Mouse (Mus musculus): ENCODE measurements around the gene Epb41l4b.

Gene Epb41l4b

DNA sequence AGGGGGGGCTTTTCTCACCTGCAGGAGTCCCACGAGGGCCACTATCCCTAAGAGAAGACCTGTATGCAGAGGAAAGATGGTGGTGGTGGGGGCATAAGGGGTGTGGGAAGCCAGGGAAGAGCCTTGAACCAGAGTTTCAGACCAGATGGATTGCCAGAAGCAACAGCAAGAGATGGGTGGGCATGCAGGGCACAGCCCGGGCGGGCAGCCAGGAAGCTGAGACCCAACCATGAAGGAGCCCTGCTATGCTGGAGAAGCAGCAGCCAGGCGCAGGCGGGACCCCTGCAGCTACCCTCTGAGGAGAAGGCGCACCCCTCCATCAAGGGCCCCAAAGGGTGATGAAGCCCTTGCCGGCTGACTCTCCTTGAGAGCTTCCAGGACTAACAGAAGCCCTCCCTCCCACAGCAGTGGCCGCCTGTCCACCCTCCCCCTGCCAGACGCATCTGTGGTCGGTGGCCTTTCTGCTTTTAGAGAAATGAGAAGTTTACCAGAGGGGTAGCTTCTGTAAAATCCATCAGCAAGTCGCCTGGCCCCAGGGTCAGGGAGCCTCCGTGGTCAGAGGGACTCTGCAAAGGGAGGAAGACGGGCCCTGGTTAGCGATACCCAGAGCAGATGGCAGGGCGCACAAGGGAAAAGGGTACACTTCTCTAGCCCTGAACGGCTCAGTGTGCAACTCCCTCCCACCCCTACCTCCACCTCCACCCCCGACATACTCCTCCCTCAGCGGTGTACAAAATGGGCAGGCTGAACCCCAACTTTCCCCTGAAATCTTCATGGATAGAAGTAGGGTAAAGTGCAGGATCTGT, 126.7 kb downstream of the Epb41l4b start:
- in situ Hi-C loops (cut with MboI; ENCODE audit: low sequenced_read_pairs) = no loop called here

DNA sequence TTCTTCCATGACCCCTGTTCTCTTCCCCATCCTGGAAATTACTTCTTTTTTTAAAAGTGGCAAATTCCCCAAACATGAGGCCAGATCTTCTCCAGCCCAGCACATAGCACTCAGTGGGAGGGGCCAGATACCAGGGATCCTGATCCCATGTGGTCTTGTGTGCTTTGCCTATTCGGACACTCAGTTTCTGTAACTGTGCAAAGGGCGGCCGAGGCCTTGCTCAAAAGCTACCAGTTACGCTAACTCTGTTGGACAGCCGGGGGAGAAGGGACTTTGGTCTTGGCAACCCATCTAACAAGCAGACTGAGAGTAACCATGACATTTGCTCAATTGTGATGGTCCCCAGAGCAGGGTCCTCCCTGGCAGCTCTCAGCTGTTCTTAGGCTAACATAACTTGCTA, 128.2 kb downstream of the Epb41l4b start:
- in situ Hi-C loops (cut with MboI; ENCODE audit: low sequenced_read_pairs) = no loop called here

DNA sequence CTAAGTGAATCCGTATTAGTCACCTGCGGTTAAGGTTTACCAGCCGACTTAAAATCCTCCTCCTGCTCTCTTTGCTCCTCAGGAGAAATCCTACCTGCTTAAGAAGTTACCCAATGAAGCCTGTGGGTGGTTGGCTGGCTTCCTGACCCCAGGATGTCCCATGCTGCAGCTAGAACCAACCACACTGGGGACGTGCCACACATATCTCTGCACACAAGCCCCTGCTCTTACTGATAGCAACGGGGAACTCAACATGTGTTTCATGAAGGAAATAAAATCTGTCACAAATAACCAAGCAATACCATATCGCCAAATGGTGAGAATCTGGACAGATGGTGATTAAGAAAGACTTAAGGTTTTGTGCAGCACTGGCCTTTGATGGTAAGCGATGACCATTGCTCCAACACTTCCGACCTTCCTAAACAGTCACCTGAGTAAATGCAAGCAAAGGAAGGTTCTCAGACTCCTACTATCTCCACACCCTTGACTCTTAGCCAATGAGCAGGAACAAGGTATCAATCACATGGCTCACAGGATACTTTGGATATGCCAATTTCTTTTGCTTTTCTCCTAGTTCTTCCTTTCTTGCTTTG, 131.7 kb downstream of the Epb41l4b start:
- in situ Hi-C loops (cut with MboI; ENCODE audit: low sequenced_read_pairs) = no loop called here

DNA sequence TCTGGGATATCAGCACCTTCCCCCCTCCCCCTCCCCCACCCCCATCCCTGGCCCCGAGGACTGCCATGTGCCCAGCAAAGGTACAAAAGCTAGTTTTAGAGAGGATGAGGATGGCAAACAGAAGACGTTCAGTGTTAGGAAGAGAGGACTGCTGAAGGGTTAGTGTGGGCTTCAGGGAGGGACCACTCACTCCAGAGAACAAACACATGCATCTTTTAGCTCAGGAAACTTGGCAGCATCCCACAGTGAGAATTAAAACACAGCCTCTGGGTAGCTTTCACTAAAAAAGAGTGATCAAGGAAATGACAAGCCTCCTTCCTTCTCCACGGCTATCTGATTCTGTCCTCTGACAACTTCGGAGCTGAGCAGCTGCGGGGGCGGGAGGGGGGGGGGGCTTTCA, 132.3 kb downstream of the Epb41l4b start:
- in situ Hi-C loops (cut with MboI; ENCODE audit: low sequenced_read_pairs) = no loop called here

DNA sequence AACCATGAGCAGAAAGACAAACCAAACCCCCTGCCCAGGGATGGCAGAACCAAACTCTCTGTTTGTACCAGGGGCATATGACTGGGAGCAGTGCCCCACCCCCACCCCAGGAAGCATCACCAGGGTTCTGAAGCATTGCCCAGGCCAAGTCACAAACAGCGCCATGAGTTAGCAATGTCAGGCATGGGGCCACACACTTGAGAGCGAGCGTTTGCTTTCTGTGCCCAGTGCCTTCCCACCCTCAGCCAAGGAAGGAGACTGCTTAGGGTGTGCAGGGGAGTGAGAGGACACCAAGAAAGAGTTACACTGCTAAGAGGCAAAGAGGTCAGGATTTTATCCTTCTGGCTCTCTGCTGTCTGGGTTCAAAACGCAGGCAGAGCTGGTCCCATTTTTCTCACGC, 132.8 kb downstream of the Epb41l4b start:
- in situ Hi-C loops (cut with MboI; ENCODE audit: low sequenced_read_pairs) = no loop called here

DNA sequence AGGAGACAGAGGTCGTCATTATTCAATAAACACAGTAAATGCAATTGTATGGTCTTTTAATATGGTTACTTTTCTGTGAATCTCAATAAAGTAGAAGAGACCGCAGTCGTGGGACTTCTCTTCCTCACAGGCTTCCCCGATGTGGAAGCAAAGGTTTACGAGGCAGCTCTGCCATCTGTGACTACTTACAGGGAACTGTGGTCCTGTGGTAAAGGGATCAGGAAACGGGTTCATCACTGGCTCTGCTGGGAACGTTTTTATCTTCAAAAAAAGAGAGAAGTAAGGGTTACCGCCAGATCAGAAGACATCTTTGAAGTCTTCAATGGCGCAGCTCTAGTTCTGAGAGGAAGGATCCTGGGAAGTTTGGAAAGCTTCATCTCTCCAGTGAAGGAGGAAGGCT, 135.5 kb downstream of the Epb41l4b start:
- in situ Hi-C loops (cut with MboI; ENCODE audit: low sequenced_read_pairs) = no loop called here

DNA sequence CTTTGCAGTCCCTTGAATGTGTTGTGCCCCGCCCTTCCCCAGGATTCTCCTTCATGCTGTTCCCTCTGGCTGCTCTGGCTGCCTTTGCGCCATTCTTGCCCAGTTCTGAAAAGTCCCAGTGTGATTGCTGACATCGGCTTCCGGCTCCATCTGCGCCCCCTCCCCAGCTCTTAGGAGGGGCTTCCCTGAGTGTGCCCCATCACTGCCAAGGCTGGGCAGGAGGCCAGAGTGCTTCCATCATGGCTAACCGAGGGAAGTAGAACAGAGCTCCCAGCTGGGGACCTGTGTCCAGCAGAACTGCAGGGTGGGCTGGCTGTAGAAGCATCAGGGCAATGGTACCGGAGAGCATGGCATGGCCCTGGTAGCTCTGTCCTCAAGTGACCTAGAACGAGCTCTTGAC, 138.2 kb downstream of the Epb41l4b start:
- in situ Hi-C loops (cut with MboI; ENCODE audit: low sequenced_read_pairs) = no loop called here

DNA sequence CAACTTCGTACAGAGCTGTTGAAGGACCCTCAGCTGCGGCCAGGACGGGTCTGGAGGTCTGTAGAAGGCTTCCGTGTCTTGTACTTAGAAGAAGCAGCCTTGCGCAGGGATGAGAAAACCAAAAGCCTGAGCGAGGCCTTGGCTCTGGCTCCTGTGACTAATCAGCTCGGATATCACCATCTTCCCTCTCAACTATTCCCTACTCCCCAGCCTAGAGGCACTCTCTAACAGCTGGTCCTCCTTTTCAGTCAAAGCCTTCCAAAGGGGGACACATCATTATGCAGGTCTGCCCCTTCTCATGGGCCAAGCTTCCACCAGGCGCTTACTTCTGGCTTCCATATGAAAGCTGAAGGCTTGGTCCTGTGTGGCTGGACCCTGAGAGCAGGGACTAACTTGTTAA, 139.4 kb downstream of the Epb41l4b start:
- in situ Hi-C loops (cut with MboI; ENCODE audit: low sequenced_read_pairs) = no loop called here

DNA sequence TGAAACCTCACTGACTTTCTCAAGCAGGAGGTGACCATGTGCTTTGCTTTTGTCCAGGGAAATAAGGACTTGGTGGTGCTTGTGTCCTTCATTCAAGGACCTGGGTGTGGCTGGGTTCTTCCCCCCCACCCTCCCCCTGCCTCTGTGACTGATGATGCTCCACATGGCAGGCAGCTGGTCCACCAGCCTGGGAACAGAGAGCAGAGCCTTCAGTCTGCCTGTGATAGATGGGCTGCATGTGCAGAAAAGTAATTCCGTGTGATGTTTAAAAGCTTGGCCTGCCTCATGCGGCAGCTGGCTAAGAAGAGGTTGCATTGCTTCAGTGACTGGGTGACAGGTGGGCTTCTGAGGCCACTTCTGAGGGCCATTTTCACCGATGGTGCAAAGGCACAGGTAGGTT, 140.5 kb downstream of the Epb41l4b start:
- in situ Hi-C loops (cut with MboI; ENCODE audit: low sequenced_read_pairs) = no loop called here

DNA sequence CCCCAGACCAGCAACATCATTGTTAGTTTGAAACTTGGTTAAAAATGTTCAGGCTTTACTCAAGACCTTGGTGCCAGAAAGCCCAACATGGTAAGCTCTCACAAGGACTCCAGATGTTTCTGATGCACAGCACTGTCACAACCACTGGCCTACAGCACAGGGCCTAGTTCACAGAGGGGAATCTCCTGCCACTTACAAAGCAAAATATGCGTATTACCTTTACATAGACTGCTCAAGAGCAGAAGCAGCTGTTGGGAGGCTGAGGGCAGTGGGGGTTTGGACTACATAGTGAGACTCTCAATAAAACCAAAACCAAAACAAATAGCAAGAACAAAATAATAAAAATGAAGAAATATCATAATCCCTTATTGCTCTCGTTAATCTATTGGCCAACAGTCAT, 141.8 kb downstream of the Epb41l4b start:
- in situ Hi-C loops (cut with MboI; ENCODE audit: low sequenced_read_pairs) = no loop called here

DNA sequence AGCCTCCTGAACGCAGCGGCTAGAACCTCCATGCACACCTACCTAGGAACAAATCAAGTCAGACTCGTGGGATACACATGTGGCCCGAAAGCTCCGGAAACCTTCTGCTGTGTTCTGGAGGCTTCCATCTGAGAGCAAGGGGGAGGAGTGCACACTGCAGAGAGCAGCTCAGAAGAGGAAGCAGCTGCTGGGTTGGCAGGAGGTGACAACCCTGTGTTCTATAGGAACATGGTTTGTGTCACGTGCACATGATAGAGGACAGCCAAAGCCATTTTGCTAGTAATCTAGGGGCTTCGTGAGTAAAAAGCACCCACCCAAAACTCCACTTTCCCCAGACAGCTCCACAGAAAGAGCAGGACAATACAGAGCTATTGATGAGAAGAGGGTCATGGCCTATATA, 149.9 kb downstream of the Epb41l4b start:
- in situ Hi-C loops (cut with MboI; ENCODE audit: low sequenced_read_pairs) = no loop called here

DNA sequence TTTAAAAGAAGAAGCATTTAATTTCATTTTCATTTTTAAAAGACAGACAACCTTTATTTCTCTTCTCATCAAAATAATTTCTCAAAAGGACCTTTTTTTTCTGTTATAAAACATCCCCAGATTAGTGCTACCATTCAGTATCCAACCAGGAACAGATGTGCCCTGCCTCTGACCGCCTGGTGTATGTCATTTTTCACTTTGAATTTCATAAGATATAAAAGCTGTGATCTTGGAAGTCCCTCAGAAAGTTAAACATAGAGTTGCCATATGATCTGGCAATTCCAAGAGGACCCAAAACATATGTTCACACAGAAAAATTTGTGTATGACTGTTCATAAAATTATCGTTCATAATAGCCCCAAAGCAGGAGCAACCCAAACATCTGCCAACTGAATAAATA, 151.3 kb downstream of the Epb41l4b start:
- in situ Hi-C loops (cut with MboI; ENCODE audit: low sequenced_read_pairs) = no loop called here

DNA sequence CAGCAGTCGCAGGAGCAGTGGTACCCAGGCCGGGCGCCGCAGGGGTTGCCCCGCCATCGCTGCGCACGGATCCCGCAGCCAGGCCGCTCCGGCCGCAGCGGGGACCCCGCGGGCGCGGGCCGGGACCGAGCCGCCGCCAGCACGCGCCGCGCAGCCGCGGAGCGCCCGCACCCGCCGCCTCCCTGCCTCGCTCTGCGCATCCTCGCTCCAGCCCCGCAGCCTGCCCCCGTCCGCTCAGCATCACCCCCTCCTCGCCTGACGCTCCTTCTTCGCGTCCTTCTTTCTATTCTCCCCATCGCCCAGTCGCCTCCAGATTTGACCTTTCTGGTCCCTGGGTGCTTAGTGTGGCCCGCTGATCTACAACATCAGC, 153.0 kb downstream of the Epb41l4b start, which contains the start of gene Frrs1l:
Gene Frrs1l (minus strand): TSS at position 177 of the 370 bp plus-strand sequence.
- in situ Hi-C loops (cut with MboI; ENCODE audit: low sequenced_read_pairs) = no loop called here

DNA sequence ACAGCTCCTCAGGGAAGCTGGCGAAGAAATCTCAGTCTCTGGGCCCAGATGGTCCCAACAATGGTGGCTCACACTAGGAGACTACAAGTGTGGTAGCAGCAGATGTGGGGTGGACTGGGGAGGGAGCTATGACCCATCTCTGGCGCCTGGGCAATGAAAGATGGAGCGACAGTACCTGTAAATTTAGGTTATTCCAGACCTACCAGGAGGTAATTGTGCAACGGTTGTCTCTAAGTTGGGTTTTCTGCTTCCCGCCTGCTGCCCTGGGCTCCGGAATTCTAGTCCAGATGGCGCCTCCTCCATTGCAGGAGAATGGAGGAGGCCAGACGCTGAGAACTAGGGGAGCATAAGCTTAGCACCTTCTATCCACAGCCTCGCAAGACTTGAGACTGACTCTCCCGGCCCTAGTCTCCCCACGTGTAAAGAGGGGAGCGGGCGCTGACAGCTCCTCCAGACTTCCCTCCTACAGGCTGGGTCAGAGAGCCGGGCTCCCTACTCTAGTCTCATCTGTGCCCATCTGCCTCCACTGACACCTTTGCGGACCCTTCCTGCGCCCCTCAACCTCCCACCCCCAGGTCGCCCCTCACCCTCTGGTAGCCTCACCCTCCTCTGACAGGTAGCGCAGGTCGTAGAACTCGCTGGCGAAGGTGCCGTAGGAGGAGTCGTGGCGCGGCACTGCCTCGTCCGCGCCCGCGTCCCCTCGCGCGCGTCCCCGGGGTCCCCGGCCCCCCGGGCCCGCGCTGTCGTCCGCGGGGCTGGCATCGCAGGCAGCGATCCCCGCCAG, 153.6 kb downstream of the Epb41l4b start:
- in situ Hi-C loops (cut with MboI; ENCODE audit: low sequenced_read_pairs) = no loop called here

DNA sequence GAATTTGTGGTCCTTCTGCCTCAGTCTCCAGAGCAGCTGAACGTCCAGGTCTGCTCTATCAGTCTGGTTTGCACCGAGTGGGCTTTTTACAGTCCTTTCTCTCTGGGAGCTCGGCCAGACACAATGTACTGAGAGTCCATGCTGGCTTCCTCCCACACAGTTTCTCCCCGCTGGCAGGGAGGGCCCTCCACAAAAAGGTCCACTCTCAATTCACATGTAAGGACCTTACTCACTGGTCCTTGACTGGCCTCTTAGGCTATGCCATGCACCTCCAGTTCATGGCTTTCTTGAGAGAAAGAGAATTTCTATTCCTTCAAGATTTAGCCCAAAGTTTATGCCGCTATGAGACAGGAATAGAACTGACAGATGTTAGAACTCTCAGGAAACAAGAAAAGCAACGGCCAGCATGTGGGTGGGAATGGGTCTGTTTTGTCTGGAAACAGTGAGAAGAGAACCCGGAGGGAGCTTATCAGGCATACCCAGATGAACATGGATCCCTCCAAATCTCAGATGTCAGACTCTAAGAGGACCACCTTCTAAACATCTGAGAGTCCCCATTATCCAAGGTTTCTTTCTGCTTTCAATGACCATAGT, 177.6 kb downstream of the Epb41l4b start:
- in situ Hi-C loops (cut with MboI; ENCODE audit: low sequenced_read_pairs) = no loop called here

DNA sequence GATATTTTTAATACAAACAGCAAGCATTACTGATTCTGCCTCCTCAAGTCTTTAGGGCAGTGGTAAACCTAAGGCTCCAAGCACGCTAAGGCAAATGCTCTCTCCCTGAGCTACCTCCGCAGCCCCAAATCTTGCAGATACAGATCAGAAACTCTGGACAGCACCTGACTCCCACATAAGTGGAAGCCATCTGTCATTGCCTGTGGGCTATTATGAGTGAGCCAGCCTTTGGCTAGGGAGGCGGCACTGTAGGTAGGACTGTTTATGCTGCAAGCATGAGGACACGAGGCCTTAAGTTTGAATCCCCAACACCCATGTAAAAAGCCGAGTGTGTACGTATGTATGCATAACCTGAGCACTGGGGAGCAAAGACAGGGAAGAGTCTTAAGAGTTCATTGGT, 179.6 kb downstream of the Epb41l4b start:
- in situ Hi-C loops (cut with MboI; ENCODE audit: low sequenced_read_pairs) = no loop called here

DNA sequence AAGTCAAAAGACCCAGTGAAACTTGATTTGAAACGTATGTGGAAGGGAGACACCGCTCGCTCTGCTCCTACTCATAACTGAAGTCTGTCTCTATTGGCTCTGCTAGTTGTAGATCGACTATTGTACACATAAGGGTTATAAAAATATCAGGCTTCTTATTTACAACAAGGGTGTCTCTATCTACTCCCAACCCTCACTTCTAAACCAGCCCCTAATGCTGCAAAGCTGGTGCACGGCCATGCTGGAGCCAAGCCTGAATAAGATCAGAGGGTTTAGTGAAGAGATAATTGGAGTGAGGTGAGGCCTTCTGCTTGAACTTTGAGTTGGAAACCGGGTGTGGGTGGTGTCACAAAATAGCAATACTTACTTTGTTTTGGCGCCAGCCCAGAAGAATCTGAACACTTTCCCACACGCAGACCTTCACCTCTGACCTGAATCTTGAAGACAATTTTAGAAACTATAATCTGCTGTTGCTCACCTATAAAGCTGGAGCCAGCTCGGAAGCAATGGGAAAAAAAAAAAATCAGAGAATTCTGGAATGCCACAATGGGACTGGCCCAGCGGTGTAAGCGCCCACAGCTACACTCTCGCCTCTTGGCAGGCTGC, 181.8 kb downstream of the Epb41l4b start:
- in situ Hi-C loops (cut with MboI; ENCODE audit: low sequenced_read_pairs) = no loop called here

DNA sequence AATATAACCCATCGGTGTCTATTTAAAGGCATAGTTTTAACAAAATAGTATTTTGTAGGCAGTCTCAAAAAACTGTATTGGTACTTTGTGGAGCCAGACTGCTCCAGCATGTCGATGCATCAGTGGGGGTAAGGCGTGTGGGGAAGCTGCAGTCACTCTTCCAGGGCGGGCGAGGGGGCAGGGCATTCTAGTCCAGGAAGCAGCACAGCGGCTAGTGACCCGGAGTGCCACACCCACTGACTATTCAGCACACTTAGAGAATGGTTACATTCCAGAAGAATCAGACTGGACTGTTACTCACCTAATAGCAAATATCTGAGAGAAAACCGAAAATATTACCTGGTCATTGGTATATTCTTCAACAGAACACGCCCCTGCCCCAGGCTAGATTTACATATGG, 185.7 kb downstream of the Epb41l4b start:
- in situ Hi-C loops (cut with MboI; ENCODE audit: low sequenced_read_pairs) = no loop called here

DNA sequence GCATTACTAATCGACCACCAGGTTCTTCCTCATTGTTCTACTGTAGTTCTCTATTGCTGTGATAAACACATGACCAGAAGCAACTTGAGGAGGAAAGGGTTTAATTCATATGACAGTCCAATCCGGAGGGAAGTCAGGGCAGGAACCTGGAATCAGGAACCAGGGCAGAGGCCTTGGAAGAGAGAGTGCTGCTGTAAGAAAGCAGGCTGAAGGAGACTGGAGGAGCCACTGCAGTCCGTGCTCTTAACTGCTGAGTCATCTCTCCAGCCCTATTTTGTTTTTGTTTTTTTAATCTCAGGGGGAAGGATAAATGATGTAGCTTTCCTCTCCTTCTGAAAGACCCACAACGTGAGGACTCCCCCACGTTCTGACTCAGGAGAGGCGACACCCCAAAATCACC, 190.0 kb downstream of the Epb41l4b start:
- in situ Hi-C loops (cut with MboI; ENCODE audit: low sequenced_read_pairs) = no loop called here

DNA sequence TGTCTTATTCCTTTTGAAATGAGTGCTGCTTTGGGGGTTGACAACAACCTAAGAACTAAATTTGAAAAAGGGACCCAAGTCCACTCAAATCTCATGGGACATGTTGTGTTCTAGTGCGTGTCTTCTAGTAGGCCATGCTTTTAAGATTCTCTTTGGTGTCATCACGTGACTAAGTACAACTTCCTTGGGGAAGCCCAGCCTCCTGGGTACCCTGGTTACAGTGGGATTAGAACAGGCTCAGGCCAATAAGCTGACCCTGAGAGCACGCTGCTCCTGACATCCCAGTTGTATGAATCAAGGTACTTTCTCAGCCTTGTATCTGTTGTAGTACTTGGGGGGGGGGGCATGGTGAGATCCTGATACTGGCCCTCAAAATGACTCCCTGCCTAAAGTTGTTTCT, 191.5 kb downstream of the Epb41l4b start:
- in situ Hi-C loops (cut with MboI; ENCODE audit: low sequenced_read_pairs) = no loop called here

DNA sequence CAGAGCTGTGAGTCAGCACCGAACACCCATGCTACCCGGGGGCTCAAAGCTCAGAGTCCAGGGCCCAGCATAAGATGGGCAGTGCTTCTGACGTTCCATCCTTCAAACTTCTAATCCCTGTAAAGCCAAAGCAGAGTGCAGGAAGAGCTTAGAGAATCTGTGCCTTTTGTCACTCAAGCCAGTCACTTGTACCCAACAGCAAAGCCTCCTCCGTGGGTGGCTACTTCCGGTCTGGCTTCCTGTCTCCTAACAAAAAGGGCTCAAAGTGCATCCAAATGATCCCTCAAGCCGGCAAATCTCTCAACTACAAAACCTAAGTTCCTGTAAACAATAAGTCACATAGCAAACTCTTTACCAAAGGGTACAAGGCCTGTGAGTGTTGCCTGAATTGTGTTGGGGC, 193.7 kb downstream of the Epb41l4b start:
- in situ Hi-C loops (cut with MboI; ENCODE audit: low sequenced_read_pairs) = no loop called here
